Mouse (Mus musculus): ENCODE results near the gene Dynlt1b. TPM values are rescaled to one million over a fixed set of nuclear protein-coding genes. Genes with fewer than 3 reads are reported as not detected.
"Not testable (repeated sequence)": the region's sequence is repeated elsewhere in the genome, so short reads cannot be mapped to it uniquely, and the experiment has no call there.

Gene Dynlt1b
- polyA plus RNA-seq, 1 experiment from 2014 or later = 538 TPM

- ATAC-seq (ENCODE audit: low read depth) = not testable (repeated sequence)
Measured at GRCm38 (mm10) chr17:6421547-6422326, 8.2 kb upstream of the Dynlt1b start.

DNA sequence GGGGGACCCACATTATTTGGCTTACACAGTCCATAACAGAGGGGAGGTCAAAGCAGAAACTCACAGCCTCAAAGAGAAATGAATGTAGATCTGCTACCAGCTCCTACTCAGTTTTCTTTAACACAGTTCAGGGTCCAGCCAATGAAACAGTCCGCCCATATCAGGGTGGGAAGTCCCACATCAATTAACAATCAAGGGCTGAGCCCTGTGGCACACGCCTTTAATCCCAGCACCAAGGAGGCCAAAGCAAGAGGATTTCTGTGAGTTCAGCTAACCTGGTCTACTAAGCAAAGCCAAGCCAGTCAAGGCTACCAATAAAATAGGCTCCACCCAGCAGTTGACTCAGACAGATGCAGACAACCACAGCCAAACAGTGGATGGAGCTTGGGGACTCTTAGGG is 7.5 kb upstream of the Dynlt1b start:
- not testable (repeated sequence) for H3K4me1 ChIP-seq (replicated peaks; ENCODE audit: control insufficient read depth, insufficient read depth, low read length); ATAC-seq (ENCODE audit: low read depth); H3K36me3 ChIP-seq (ENCODE audit: control insufficient read depth, insufficient read depth, low read length); H3K9ac ChIP-seq (ENCODE audit: low read length); H3K27ac ChIP-seq (ENCODE audit: low read length); H3K27me3 ChIP-seq (ENCODE audit: control insufficient read depth, insufficient read depth, low read depth, low read length); H3K4me2 ChIP-seq (ENCODE audit: low read depth, low read length); H3K9me3 ChIP-seq (ENCODE audit: control insufficient read depth, low read length); H3K4me3 ChIP-seq (ENCODE audit: low read length)
- WGBS = 54% methylated on average over 2 of the region's 2 CpGs

More at GRCm38 (mm10) chr17:6421547-6422326, 8.2 kb upstream of the Dynlt1b start:
- H3K4me2 ChIP-seq (ENCODE audit: low read depth, low read length); H3K36me3 ChIP-seq (ENCODE audit: control insufficient read depth, insufficient read depth, low read length); H3K9me3 ChIP-seq (ENCODE audit: control insufficient read depth, low read length); H3K4me1 ChIP-seq (replicated peaks; ENCODE audit: control insufficient read depth, insufficient read depth, low read length); H3K4me3 ChIP-seq (ENCODE audit: low read length); H3K27ac ChIP-seq (ENCODE audit: low read length); H3K9ac ChIP-seq (ENCODE audit: low read length); H3K27me3 ChIP-seq (ENCODE audit: control insufficient read depth, insufficient read depth, low read depth, low read length): not testable (repeated sequence)
- 52% methylated on average over 10 of the region's 14 CpGs for WGBS

- H3K9me3 ChIP-seq (ENCODE audit: control insufficient read depth, low read length); H3K4me2 ChIP-seq (ENCODE audit: low read depth, low read length); ATAC-seq (ENCODE audit: low read depth); H3K4me3 ChIP-seq (ENCODE audit: low read length); H3K27ac ChIP-seq (ENCODE audit: low read length); H3K36me3 ChIP-seq (ENCODE audit: control insufficient read depth, insufficient read depth, low read length); H3K27me3 ChIP-seq (ENCODE audit: control insufficient read depth, insufficient read depth, low read depth, low read length); H3K9ac ChIP-seq (ENCODE audit: low read length); H3K4me1 ChIP-seq (replicated peaks; ENCODE audit: control insufficient read depth, insufficient read depth, low read length): not testable (repeated sequence)
- 49% methylated on average over 3 of the region's 3 CpGs for WGBS
Measured at GRCm38 (mm10) chr17:6422805-6423204, 7.1 kb upstream of the Dynlt1b start.

DNA sequence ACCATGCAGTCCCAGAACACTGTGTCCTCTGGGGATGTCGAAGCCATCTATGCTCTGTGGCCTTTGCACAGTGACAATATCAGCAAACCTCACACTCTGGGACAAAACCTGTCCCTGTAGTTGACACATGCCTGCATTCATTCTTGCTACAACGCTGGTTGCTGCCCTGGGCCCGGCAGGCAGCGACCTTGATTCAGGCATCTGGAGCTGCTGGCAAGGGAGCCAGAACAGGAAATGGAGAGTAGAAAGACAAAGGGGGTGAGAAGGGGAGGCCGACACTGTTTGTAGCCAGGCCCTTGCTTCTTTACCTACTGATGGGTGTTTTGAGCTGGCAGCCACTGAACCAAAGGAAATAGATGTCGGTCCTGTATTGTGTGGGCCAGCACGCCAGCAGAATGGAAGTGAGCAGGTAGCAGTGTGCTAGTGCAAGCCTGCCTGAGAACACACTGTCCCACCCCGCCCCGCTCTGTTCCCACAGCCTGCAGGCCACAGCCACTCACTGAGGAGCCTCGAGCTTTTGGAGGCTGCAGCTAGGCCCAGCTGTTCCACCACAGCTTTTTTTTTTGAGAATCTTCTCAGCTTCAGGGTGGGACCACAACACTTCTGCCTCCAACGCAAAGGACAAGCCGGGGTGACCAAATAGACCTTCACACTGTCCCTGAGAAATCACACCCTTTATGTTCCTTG is 5.5 kb upstream of the Dynlt1b start:
- H3K27ac ChIP-seq (ENCODE audit: low read length) = peak overlapping the region; percentile 66
- H3K9me3 ChIP-seq (ENCODE audit: control insufficient read depth, low read length); H3K4me3 ChIP-seq (ENCODE audit: low read length); H3K9ac ChIP-seq (ENCODE audit: low read length); H3K27me3 ChIP-seq (ENCODE audit: control insufficient read depth, insufficient read depth, low read depth, low read length); H3K4me2 ChIP-seq (ENCODE audit: low read depth, low read length); H3K36me3 ChIP-seq (ENCODE audit: control insufficient read depth, insufficient read depth, low read length); H3K4me1 ChIP-seq (replicated peaks; ENCODE audit: control insufficient read depth, insufficient read depth, low read length): not testable (repeated sequence)
- peak; percentile 74 for ATAC-seq (ENCODE audit: low read depth)
- WGBS = 34% methylated on average over 10 of the region's 12 CpGs

GRCm38 (mm10) chr17:6425325-6425724 is 4.6 kb upstream of the Dynlt1b start:
- WGBS = 68% methylated on average over 2 of the region's 3 CpGs
- not testable (repeated sequence) for H3K27me3 ChIP-seq (ENCODE audit: control insufficient read depth, insufficient read depth, low read depth, low read length); H3K4me1 ChIP-seq (replicated peaks; ENCODE audit: control insufficient read depth, insufficient read depth, low read length); H3K9me3 ChIP-seq (ENCODE audit: control insufficient read depth, low read length); H3K4me3 ChIP-seq (ENCODE audit: low read length); ATAC-seq (ENCODE audit: low read depth); H3K9ac ChIP-seq (ENCODE audit: low read length); H3K36me3 ChIP-seq (ENCODE audit: control insufficient read depth, insufficient read depth, low read length); H3K4me2 ChIP-seq (ENCODE audit: low read depth, low read length); H3K27ac ChIP-seq (ENCODE audit: low read length)

DNA sequence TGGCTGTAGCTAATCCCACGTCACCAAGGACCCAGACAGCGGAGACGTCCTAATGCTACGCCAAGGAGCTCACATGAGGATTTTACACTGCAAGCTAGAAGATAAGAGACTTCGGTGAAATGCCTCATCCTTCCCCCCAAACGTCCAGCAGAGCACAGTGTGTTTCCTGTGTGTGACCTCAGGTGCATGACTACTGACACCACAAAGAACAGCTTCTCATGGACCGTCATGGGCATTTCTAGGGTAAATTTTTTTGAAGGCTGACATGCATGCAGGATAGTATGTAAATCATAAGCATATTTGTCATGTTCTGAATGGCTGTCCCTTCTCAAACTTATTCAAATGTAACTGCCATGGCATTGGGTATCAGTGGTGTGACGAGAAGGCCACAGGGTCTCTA is 3.0 kb upstream of the Dynlt1b start:
- H3K27ac ChIP-seq (ENCODE audit: low read length); H3K4me2 ChIP-seq (ENCODE audit: low read depth, low read length); H3K4me1 ChIP-seq (replicated peaks; ENCODE audit: control insufficient read depth, insufficient read depth, low read length); H3K36me3 ChIP-seq (ENCODE audit: control insufficient read depth, insufficient read depth, low read length); H3K27me3 ChIP-seq (ENCODE audit: control insufficient read depth, insufficient read depth, low read depth, low read length); ATAC-seq (ENCODE audit: low read depth); H3K9me3 ChIP-seq (ENCODE audit: control insufficient read depth, low read length); H3K9ac ChIP-seq (ENCODE audit: low read length); H3K4me3 ChIP-seq (ENCODE audit: low read length): not testable (repeated sequence)
- WGBS = 52% methylated on average over 4 of the region's 8 CpGs

DNA sequence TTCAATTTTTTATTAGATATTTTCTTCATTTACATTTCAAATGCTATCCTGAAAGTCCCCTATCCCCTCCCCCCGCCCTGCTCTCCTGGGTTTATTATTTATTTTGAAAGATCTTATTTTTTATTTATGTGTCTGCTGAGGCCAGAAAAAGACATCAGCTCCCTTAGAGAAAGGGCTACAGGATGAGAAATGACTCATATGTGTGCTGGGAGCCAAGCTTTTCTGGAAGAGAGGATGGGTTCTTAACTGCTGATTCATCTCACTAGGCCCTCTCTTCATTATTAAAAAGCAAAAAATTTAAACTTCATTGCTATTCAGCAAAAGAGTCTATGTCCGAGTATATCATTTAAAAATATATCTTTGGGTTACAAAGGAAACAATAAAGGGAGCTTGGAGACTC is 986 bp upstream of the Dynlt1b start:
- not testable (repeated sequence) for H3K9me3 ChIP-seq (ENCODE audit: control insufficient read depth, low read length); H3K27ac ChIP-seq (ENCODE audit: low read length); H3K4me3 ChIP-seq (ENCODE audit: low read length); ATAC-seq (ENCODE audit: low read depth); H3K4me2 ChIP-seq (ENCODE audit: low read depth, low read length); H3K9ac ChIP-seq (ENCODE audit: low read length); H3K36me3 ChIP-seq (ENCODE audit: control insufficient read depth, insufficient read depth, low read length); H3K27me3 ChIP-seq (ENCODE audit: control insufficient read depth, insufficient read depth, low read depth, low read length); H3K4me1 ChIP-seq (replicated peaks; ENCODE audit: control insufficient read depth, insufficient read depth, low read length)
- WGBS = 78% methylated on average over 2 of the region's 2 CpGs

DNA sequence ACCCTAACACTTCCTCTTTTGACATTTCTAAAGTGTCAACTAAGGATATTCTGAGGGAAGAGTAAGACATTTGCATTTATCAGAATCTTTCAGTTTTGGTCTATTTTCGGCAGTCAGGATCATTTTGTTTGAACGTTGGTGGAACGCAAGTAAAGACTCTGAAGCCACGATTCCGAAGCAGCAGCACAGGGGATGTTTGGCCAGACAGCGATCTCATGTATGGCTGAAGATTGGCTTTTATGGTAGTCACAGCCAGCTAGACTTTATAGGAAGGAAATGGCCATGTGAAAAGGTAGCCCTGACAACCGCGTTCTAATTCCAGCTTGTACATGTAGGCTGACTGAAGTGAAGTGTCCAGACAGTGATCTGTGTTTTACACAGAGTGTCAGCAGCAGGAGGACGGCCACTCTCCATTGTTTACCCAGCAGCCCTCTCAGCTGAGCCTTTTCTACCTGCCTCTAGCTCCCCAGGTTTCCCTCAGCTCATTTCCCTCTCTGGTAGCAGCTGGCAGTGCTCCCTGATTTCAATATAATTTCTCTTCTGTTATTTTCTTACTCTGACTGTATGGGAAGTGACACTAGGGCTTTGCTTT is 594 bp downstream of the Dynlt1b start:
- H3K27me3 ChIP-seq (ENCODE audit: control insufficient read depth, insufficient read depth, low read depth, low read length); H3K4me1 ChIP-seq (replicated peaks; ENCODE audit: control insufficient read depth, insufficient read depth, low read length); H3K9me3 ChIP-seq (ENCODE audit: control insufficient read depth, low read length); H3K36me3 ChIP-seq (ENCODE audit: control insufficient read depth, insufficient read depth, low read length): not testable (repeated sequence)
- peak; percentile 45 for ATAC-seq (ENCODE audit: low read depth)
- 1% methylated on average over 8 of the region's 9 CpGs for WGBS
- H3K4me2 ChIP-seq (ENCODE audit: low read depth, low read length) = peak overlapping the region; percentile 55
- peak overlapping the region; percentile 75 for H3K9ac ChIP-seq (ENCODE audit: low read length)
- peak overlapping the region; percentile 62 for H3K4me3 ChIP-seq (ENCODE audit: low read length)
- H3K27ac ChIP-seq (ENCODE audit: low read length) = peak overlapping the region; percentile 73; the same call in 1 of the 2 replicates

- H3K27ac ChIP-seq (ENCODE audit: low read length); H3K9me3 ChIP-seq (ENCODE audit: control insufficient read depth, low read length); H3K4me2 ChIP-seq (ENCODE audit: low read depth, low read length); H3K27me3 ChIP-seq (ENCODE audit: control insufficient read depth, insufficient read depth, low read depth, low read length); H3K4me1 ChIP-seq (replicated peaks; ENCODE audit: control insufficient read depth, insufficient read depth, low read length); ATAC-seq (ENCODE audit: low read depth); H3K36me3 ChIP-seq (ENCODE audit: control insufficient read depth, insufficient read depth, low read length); H3K4me3 ChIP-seq (ENCODE audit: low read length); H3K9ac ChIP-seq (ENCODE audit: low read length): not testable (repeated sequence)
- WGBS = 77% methylated on average over 3 of the region's 4 CpGs
Measured at GRCm38 (mm10) chr17:6432456-6432855, 2.5 kb downstream of the Dynlt1b start.

Data from lung, embryonic 16.5 days (tissue).